ENCODE assay signal across 14 mouse cellular contexts in the genomic region with DNA sequence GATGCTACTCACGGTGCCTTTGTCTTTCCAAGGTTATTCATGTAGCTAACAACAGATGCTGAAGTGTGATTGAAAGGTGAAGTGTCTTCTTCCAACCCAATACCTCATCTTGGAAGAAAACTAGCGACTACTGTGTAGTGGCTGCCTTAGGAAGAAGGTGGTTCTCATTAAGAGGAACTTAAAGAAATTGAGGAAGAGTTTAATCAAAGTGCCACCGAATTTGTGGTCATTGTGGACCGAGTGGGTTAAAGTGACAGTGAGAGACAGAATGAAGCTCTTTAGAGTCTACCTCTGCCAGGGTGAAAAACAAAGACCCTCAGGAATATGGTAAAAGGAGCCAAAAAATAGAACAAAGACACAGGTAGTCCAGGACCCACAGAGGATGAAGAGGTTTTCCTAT.
"Had no signal": no experiment of that assay in that cellular context is flagged by ENCODE, and none has a peak within 500 bp of the region (broad histone marks: within the 10 kb centered on the region; RNA-seq: fewer than 3 reads in every experiment).

No protein-coding gene starts in this region.

- DNase-seq: lung, embryonic 14.5 days; lung, postnatal 4 days; retina, postnatal 1 day; right cerebral cortex, adult 18-20 months; right cerebral cortex, postnatal 25 days; right cerebral cortex, postnatal 4 days; spleen, adult 18-20 months; thymus, adult 18-20 months; thymus, postnatal 14 days; thymus, postnatal 36 days had no signal

- H3K36me3 ChIP-seq: midbrain, embryonic 13.5 days; midbrain, embryonic 15.5 days; neural tube, embryonic 12.5 days had no signal

- H3K4me3 ChIP-seq: midbrain, embryonic 13.5 days; midbrain, embryonic 15.5 days; neural tube, embryonic 12.5 days had no signal

- ATAC-seq: midbrain, embryonic 13.5 days; midbrain, embryonic 15.5 days had no signal

- H3K4me2 ChIP-seq: lung, embryonic 14.5 days; midbrain, embryonic 11.5 days; midbrain, embryonic 13.5 days; midbrain, embryonic 15.5 days; neural tube, embryonic 12.5 days had no signal

- H3K4me1 ChIP-seq: midbrain, embryonic 13.5 days; midbrain, embryonic 15.5 days; neural tube, embryonic 12.5 days had no signal

- H3K9ac ChIP-seq: lung, embryonic 14.5 days; midbrain, embryonic 13.5 days; midbrain, embryonic 15.5 days; neural tube, embryonic 12.5 days had no signal

- H3K27me3 ChIP-seq: midbrain, embryonic 13.5 days; midbrain, embryonic 15.5 days; neural tube, embryonic 12.5 days had no signal

- H3K9me3 ChIP-seq: midbrain, embryonic 13.5 days; midbrain, embryonic 15.5 days; neural tube, embryonic 12.5 days had no signal

- H3K27ac ChIP-seq: midbrain, embryonic 13.5 days; midbrain, embryonic 15.5 days; neural tube, embryonic 12.5 days had no signal
